Mouse (Mus musculus) heart, adult 2 months (tissue): ENCODE data around the gene Ddr1. TPM values are rescaled to one million over a fixed set of nuclear protein-coding genes. Genes with fewer than 3 reads are reported as not detected.
A peak's percentile ranks its signal among the peaks of the same experiment; 100 is the strongest.

Source experiments
- DNase-seq, 2 experiments: peaks; one replicate each; pipeline ENCODE4 v3.0.0; 2021
- H3K27ac ChIP-seq: fragments of 200-600 bp; 2 replicates; pipeline ENCODE4 v1.8.1; 2022
- H3K27me3 ChIP-seq: fragments of 200-500 bp; 2 replicates; pipeline ENCODE4 v1.6.1; 2012; ENCODE audit warnings: mild to moderate bottlenecking, low read length, inconsistent platforms, mixed read lengths; ENCODE audit not compliant: control insufficient read depth, insufficient read depth
- H3K36me3 ChIP-seq: fragments of 200-500 bp; 2 replicates; pipeline ENCODE4 v1.6.1; 2012; ENCODE audit warnings: low read length, inconsistent platforms; ENCODE audit not compliant: control insufficient read depth, insufficient read depth
- H3K4me1 ChIP-seq: fragments of 200-500 bp; 2 replicates; pipeline ENCODE4 v1.6.1; 2011; ENCODE audit warnings: low read length; ENCODE audit not compliant: control insufficient read depth, insufficient read depth
- H3K4me3 ChIP-seq: fragments of 200-600 bp; 2 replicates; pipeline ENCODE4 v1.8.1; 2022
- H3K79me2 ChIP-seq: fragments of 200-500 bp; replicated peaks from 2 replicates; pipeline ENCODE4 v1.6.1; 2012; ENCODE audit warnings: mild to moderate bottlenecking, inconsistent platforms, low read length, moderate library complexity, mixed read lengths; ENCODE audit not compliant: control insufficient read depth, insufficient read depth
- H3K9ac ChIP-seq: fragments of 200-500 bp; 2 replicates; pipeline ENCODE4 v1.6.1; 2012; ENCODE audit warnings: low read depth, mild to moderate bottlenecking, control low read depth, inconsistent platforms, low read length, mixed read lengths
- CTCF ChIP-seq: fragments of 200-600 bp; IDR thresholded peaks from 2 replicates; pipeline ENCODE4 v1.8.1; 2022; ENCODE audit warnings: antibody characterized with exemption, mild to moderate bottlenecking, moderate library complexity
- EP300 ChIP-seq: fragments of 200-500 bp; IDR thresholded peaks from 2 replicates; pipeline ENCODE4 v1.6.1; 2011; ENCODE audit warnings: low read depth, low read length, control low read depth; ENCODE audit not compliant: insufficient read depth
- POLR2A ChIP-seq: fragments of 200-500 bp; IDR thresholded peaks from 2 replicates; pipeline ENCODE4 v1.6.1; 2011; ENCODE audit warnings: mild to moderate bottlenecking, low read depth, low read length, control low read depth; ENCODE audit not compliant: insufficient read depth
- WGBS: fragments of 180-500 bp; shearing (Covaris S2); methylation state at CpG from one replicate; pipeline ENCODE4 v1.1.7; 2018; 5-methylcytosine and 5-hydroxymethylcytosine counted together
- intact Hi-C: fragments of 180-260 bp; cut with DNase I; formaldehyde crosslinking; loops from one replicate; pipeline ENCODE4 v1.15.1; 2025
- polyA plus RNA-seq: library from polyadenylated mRNA; depleted of rRNA; stranded (reverse); fragments of >200 nt; gene quantifications from 2 replicates; pipeline ENCODE4 v1.2.3, GENCODE M21; 2012
- total RNA-seq, 2 experiments: library from RNA; stranded (reverse); gene quantifications; 2 replicates each; pipeline ENCODE4 v1.2.3; 2021

Ddr1 gene
- total and polyA plus RNA-seq, 3 experiments, result 25.9 to 30.6 (median 27.6) TPM

DNA sequence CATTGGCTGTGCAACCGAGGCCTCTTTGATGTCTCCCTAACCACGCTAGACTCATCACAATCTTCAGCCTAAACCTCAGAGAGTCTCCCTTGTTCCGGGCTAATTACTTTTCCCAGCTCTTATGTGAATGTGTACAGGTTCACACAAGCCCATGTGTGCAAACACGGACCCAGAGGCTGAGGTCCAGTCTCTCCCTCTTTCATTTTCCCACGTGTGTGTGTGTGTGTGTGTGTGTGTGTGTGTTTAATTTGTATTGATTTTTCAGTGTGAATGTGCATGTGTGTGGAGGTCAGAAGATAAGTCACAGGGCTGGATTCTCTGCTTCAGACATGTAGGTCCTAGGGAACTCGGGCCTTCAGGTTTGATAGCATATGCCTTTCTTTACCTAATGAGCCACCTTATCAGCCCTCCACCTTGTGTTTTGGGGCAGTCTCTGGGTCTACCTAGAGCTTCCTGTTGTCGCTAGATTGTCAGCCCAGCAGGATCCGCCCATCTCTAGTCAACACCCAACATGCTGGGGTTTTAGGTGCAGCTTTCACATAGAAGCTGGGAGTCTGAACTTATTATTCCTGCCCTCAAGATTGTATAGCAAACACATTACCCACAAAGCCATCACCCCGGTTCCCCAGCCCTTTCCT lies 37.3 kb upstream of the Ddr1 start:
- no peak for TF ChIP-seq EP300
- TF ChIP-seq CTCF, result no peak
- TF ChIP-seq POLR2A, result no peak
- no peak overlapping the region for H3K27ac ChIP-seq
- no peaks in the 10 kb centered on the region for H3K4me1 ChIP-seq
- intact Hi-C loops, result loop anchor here (2.0 kb wide), 1 partner anchor 131 kb away; no protein-coding TSS in a partner anchor
- H3K4me3 ChIP-seq, result no peak overlapping the region
- no peaks in the 10 kb centered on the region for H3K27me3 ChIP-seq
- H3K36me3 ChIP-seq, result no peaks in the 10 kb centered on the region
- WGBS, result 78% methylated on average over 9 of the region's 9 CpGs
- no peak overlapping the region for H3K9ac ChIP-seq
- DNase-seq, result no peak
- H3K79me2 ChIP-seq, result no peaks in the 10 kb centered on the region

- Histone ChIP-seq H3K9ac (no peak overlapping the region), H3K4me3 (no peak overlapping the region), H3K27me3 (no peaks in the 10 kb centered on the region), H3K36me3 (no peaks in the 10 kb centered on the region), H3K79me2 (no peaks in the 10 kb centered on the region), H3K27ac (no peak overlapping the region), H3K4me1 (no peaks in the 10 kb centered on the region)
- no peak for TF ChIP-seq EP300
- TF ChIP-seq POLR2A, result no peak
- TF ChIP-seq CTCF, result no peak
- intact Hi-C loops, result loop anchor here (2.0 kb wide), 1 partner anchor 132 kb away; no protein-coding TSS in a partner anchor
- no peak for DNase-seq
- WGBS, result 67% methylated on average over 5 of the region's 5 CpGs
Observed at GRCm38 (mm10) chr17:35740276-35740880, 36.0 kb upstream of the Ddr1 start.

GRCm38 (mm10) chr17:35739675-35740074 lies 35.3 kb upstream of the Ddr1 start:
- DNase-seq, result peak; percentile 84 to 85
- H3K79me2 ChIP-seq, result no peaks in the 10 kb centered on the region
- H3K27ac ChIP-seq, result no peak overlapping the region
- 2% methylated on average over 6 of the region's 6 CpGs for WGBS
- no peaks in the 10 kb centered on the region for H3K4me1 ChIP-seq
- intact Hi-C loops, result loop anchor here (2.0 kb wide), 3 partner anchors 81 to 133 kb away; partner anchors contain the start of gene Ier3
- no peak overlapping the region for H3K9ac ChIP-seq
- no peaks in the 10 kb centered on the region for H3K36me3 ChIP-seq
- TF ChIP-seq POLR2A (no peak), EP300 (peak; percentile 93), CTCF (peak; percentile 93)
- no peaks in the 10 kb centered on the region for H3K27me3 ChIP-seq
- H3K4me3 ChIP-seq, result no peak overlapping the region

DNA sequence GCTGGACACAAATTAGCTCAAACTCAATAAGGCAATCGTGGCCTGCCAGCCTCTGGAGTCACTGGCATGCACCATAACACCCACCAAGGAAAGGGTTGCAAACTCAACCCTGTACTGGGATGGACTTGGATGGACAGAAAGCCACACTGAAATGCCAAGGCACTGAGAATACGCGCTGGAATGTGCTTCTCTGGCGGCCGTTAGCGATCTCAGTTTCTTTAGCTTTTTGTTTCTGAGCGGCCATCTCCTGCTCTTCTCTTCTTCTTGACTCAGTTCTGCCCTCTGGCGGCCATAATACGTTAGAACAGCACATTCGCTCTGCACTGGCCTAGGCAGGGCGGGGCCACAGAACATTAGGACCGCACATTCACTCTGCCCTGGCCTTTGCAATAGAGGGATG lies 33.3 kb upstream of the Ddr1 start:
- Histone ChIP-seq H3K36me3 (no peaks in the 10 kb centered on the region), H3K4me3 (no peak overlapping the region), H3K27ac (no peak overlapping the region), H3K27me3 (no peaks in the 10 kb centered on the region), H3K4me1 (no peaks in the 10 kb centered on the region), H3K79me2 (no peaks in the 10 kb centered on the region), H3K9ac (no peak overlapping the region)
- DNase-seq, result peak; percentile 77 to 78
- TF ChIP-seq CTCF (peak; percentile 89), POLR2A (no peak)
- WGBS, result 13% methylated on average over 12 of the region's 12 CpGs
- intact Hi-C loops, result loop anchor here (2.0 kb wide), 3 partner anchors 39 to 91 kb away; partner anchors contain the start of gene Ier3

DNA sequence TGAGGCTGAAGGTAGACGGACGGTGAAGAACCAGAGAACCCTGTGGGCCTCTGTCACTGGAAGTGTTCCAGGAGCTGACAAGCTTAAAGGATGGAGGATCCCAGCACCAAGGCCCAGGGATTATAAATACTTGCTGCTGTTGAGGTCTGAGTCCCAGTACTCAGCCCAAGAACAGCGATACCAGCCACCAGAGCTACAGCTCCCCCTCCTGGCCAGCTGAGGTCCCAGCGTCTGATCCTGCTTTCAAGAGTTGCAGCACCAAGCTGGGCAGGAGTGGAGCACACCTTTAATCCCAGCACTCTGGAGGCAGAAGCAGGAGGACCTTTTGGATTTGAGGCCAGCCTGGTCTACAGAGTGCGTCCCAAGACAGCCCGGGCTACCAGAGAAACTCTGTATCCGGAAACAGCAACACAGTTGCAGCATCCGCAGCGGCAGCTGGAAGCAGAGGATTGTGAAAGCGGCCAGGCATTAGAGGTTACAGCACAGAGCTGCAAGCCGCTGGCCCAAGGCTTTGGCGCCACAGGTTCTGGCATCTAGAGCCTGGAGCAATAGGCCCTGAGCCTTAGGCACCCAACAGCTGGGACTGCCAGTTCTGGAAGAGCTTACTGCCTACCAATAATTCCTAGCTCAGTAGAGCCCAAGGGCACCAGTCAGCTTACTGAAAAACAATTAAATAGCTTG lies 32.0 kb upstream of the Ddr1 start:
- Histone ChIP-seq H3K27ac (no peak overlapping the region), H3K27me3 (no peaks in the 10 kb centered on the region), H3K36me3 (no peaks in the 10 kb centered on the region), H3K4me3 (no peak overlapping the region), H3K4me1 (no peaks in the 10 kb centered on the region), H3K79me2 (no peaks in the 10 kb centered on the region), H3K9ac (no peak overlapping the region)
- DNase-seq, result peak; percentile 69 to 72
- TF ChIP-seq CTCF (peak; percentile 92), EP300 (0 out of 2 replicates have a peak, but pooled peaks have one; percentile 21), POLR2A (no peak)
- 42% methylated on average over 12 of the region's 12 CpGs for WGBS
- intact Hi-C loops, result loop anchor here (2.0 kb wide), 1 partner anchor 40 kb away; no protein-coding TSS in a partner anchor

GRCm38 (mm10) chr17:35734478-35734877 lies 30.1 kb upstream of the Ddr1 start:
- Histone ChIP-seq H3K4me3 (no peak overlapping the region), H3K79me2 (no peaks in the 10 kb centered on the region), H3K36me3 (no peaks in the 10 kb centered on the region), H3K27ac (no peak overlapping the region), H3K9ac (no peak overlapping the region), H3K27me3 (no peaks in the 10 kb centered on the region), H3K4me1 (no peaks in the 10 kb centered on the region)
- DNase-seq, result no peak
- WGBS, result 76% methylated on average over 2 of the region's 2 CpGs
- no peak for TF ChIP-seq POLR2A
- intact Hi-C loops, result no loop called here
